Mouse (Mus musculus): ENCODE data around the gene Apobr.

The Apobr gene

DNA sequence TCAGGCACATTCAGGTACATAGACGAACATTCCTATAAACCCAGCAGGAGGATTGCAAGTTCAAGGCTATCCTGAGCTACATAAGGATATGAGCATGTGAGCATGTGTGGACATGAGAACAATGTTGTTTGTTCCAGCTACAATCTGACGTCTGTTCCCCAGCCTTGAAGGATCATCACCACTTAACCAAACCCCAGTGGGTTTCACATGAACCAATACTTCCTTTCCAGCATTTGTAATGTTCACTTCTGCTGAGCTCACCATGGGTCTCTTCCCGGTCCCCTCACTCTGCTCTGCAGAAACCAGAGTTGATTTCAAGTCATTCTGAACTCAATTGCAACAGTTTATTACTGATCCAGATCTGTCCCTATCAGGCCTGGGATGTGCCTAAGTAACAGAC lies 17.9 kb downstream of the Apobr start:
- DNase-seq = no peak

DNA sequence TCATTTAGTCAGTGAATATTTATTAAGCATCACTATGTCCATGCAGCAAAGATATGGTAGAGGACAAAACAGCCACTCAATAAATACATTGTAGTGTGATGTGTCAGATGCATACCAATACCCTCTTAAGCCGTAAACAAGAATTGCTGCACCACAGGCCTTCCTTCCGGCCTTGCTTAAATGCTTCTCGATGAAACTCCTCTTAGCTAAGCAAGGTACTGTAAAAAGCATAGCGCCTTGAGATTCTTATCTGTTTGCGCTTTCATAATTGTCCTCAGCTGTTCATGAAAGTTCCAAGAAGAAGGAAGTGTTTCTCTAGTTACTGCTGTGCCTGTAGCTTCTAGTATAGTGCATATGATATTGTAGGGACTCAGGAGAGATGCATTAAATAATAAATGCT lies 21.9 kb downstream of the Apobr start:
- peak; percentile 26 for DNase-seq

DNA sequence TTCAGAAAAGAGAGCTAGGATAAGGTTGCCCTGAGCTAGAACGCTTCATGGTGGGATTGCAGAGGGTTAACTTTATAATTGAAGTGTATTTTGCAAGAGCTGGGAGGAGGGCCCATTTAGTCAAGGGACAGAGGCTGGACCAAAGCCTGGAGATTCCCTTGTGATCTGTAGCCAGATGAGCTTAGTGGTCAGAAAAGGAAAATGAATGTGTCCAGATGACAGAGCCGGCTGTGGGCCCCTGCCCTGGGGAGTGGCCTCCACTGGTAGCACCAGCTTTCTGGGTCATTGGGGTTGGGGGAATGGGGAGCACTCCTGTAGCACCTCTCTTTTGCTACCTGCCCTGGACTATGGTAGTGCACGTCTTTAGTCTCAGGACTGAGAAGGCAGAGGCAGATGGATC lies 22.3 kb downstream of the Apobr start:
- DNase-seq = no peak

DNA sequence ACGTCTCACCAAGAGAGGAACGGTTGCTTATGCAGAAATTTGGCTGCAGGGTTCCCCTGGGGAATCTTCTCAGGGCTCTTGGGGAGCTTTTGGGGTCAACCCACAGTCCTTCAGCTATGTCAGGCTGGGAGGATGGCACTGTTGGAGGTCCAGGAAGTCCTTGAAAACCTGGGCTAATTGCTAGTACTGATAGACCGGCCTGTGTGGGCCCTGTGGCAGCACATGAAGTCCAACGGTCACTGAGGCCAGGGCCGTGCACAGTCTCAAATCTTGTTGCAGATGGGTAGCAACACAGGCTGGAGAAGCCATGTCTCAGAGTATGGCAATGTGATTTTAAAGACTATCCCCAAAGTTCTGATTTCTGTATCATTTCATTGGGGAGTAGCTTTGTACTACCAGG lies 23.1 kb downstream of the Apobr start:
- no peak for DNase-seq

DNA sequence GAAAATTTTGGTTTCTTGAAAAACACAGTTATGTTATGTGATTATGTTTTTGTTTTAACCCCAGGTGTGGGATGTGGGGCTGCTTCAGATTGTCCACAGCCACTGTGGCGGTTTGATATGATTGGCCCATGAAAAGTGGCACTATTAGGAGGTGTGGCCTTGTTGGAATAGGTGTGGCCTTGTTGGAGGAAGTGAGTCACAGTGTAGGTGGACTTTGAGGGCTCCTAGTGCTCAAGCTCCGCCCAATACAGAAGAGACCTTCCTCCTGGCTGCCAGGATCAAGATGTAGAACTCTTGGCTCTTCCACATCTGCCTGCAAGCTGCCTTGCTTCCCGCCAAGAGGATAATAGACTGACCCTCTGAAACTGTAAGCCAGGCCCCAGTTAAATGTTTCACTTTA lies 28.0 kb downstream of the Apobr start:
- DNase-seq = no peak

DNA sequence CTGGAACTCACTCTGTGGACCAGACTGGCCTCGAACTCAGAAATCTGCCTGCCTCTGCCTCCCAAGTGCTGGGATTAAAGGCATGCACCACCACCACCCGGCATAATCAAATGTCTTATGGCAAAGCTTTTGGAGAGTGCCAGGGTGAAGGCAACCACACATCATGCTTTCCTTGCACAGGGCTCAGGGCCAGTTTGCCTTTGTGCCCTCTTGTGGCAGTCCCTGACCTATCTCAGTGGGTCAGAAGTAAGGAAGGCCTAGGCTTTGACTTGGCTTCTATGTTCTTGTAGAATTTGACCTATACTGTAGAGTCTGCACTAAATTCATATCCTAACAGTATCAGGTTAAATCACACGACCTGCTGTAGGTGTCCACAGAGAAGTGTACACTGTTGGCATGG lies 32.0 kb downstream of the Apobr start:
- DNase-seq = no peak

DNA sequence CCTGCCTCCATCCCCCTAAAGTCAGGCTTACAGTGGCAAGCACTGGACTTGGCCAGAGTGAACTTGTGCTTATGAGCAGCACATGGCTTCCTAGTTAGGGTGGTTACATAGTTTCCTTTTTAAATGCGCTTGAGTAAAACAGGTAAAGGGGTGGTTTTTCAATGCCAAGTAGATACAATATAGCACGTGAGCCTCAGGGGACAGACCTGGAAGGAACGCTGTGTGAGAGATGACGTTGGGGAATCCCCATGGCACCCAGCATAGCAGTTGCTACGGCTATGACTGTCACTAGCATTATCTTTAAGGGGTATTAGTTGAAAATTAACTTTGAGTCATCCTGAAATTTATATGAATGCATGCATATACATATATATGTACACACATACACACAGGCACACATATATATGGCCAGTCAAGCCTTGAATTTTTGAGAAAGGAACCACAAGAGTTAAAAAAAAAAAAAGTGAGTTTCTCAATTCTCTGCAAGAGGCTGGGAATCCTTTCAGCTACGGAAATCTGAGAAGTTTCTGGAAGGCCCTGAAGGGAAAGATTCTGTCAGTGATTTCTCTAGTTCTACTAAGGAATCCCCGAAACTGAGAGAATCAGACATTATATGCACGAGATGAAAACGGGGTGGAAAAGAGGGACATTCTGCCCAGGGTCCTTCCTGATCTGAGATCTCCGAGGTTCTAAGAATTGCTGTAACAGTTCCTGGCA lies 35.0 kb downstream of the Apobr start:
- no peak for DNase-seq

DNA sequence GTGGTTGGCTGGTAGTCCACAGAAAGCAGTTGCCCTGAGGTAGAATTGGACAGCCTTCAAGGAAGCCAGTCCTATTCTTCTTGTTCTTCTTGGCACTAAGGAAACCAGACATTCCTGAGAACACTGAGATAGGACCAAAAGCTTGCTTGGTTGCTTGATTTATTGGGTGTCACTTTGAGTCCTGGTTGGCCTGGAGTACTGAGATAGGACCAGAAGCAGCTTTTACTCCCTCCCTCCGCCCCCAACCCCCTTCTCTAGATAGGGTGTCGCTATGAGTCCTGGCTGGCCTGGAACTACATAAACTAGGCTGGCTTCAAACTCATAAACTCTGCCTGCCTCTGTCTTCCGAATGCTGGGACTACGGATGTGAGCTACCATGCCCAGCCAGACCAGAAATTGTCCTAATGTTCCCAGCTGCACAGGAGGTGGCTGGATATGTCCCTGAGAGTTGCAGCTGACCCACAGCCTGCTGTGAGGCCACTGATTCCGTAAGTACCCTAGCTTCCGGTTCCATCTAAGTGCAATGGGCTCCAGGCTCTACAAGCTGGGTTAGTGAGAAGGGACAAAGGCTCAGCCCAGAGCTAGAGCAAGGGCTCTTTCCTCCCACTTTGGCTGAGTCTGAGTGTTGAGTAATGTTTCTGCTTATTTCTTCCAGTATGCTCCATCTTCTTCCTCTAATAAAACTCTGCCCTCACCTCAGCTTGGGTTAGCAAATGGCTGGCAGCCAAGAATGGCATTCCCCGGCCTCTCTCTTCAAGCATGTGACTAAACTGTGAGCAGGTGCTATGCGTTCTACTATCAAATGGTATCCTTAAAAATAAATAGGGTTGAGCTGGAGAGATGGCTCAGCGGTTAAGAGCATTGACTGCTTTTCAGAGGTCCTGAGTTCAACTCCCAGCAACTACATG lies 37.0 kb downstream of the Apobr start:
- no peak for DNase-seq

DNA sequence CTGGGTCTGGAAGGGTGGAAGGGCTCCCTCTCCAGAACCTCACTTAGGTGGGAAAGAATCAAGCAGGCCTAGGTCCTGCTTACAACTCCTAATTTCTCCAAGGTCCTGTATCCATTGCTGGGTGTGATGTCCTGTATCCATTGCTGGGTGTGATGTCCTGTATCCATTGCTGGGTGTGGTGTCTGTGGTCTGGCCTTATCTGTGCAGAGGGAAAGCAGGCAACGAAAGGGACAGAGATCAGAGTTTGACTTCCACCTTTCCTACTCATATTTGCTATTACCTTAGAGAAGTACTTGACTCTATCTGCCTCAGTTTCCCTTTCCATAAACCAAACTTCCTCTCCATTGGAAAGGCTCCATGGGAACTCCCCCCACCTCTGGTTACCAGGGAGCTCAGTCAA lies 38.6 kb downstream of the Apobr start:
- no peak for DNase-seq

DNA sequence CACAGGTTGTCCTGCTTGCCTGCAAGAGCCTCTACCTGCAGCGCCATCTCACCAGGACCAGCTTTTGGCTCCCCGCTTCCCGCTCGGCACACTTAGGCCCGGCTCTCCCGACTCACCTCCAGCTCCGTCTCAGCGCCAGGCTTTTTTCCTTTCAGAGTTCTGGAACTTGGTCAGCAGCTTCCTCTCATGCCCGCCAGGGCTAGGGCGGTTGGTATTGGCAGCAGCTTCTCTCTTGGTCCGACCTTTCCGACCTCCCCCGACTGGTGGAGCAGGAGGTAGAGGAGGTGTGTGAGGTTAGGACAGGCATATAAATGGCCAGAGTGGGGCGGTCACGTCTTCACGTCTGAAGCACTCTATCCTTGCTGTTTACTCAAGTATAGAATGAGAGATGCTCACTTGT lies 40.0 kb downstream of the Apobr start:
- DNase-seq = no peak

DNA sequence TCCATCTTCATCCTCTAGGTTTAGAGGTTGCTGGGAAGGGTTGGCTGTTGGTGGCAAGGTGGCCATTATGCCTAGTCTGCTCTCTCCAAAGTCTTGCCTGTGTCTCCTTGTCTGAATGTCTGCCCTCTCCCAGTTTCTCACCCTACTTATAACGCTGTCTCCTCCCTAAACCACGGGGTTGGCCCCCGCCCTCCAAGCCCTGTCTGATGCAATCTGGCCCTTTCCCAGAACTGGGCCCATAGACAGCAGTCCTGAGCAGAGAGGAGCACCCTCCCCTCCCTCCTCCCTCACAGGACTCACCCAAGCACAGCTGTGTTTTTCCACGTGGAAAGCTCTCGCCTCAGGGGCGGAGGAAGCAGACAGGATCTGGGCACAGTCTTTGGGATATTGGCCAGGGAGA lies 40.6 kb downstream of the Apobr start:
- no peak for DNase-seq

DNA sequence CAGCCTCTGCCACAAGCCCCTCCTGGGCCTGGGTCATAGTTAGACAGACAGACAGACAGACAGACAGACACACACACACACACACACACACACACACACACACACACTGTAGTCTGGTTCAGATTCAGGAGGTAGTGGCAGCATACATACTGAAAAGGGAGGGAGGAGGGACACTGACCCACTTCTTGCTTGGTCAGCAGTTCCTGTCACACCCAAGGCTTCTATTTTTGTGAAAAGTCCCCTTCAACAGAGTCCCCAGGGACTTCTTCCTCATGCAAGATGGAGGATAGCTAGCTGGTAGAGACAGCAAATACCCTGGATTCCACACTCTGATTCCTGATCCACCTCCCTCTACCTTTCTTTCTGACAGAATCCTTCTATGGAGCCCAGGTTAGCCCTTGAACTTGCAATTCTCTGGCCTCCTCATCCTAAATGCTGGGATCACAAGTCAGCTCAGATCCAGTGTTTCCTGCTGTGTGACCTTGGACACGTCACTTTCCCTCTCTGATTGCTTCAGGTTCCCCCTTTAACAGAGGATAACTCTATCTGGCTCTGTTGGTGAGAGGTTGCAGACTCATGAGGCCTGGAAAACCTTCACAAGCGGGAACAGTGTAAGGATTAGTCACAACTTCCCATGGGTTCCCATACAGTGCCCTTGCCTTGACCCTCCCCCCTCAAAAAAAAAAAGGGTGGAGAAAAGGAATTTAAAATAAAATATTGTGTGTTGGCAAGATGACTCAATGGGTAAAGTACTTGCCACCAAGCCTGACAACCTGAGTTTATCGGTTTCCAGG lies 41.3 kb downstream of the Apobr start:
- DNase-seq = no peak

DNA sequence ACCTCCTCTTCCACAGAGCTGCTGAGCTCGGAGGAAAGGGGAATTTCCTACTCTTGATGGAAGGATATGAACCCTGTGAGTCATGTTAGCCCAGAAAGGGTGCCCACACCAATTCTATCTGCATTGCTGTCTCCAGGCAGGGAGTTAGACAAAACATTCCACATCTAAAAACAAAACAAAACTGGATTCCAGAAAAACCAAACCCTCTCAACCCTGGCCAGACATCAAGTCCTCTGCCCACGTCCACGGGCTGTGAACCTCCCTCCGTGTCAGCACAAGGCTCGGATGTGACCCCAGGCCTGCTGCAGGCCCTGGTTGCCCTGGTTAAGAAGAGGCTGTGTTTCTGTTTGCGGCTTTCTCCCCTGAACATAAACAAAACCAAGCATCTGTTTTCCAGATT lies 43.4 kb downstream of the Apobr start:
- DNase-seq = no peak

DNA sequence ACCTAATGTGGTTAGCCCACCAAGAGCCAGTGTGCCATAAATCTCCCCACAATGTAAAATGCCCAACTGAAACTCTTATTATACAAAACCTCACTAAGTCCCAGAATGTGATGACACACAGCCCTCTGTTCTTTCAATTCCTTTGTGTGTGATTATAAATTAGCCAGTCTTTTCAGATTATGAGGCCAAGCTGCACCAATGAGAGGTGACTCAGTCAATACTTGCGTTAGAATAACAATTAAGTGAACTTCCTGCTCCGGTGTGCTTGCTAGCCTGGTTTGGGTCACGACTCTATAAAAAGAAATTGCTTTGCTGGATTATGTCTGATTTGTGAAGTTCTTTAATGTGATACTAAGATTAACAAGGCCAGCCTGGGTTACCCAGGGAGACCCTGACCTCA lies 45.2 kb downstream of the Apobr start:
- no peak for DNase-seq

DNA sequence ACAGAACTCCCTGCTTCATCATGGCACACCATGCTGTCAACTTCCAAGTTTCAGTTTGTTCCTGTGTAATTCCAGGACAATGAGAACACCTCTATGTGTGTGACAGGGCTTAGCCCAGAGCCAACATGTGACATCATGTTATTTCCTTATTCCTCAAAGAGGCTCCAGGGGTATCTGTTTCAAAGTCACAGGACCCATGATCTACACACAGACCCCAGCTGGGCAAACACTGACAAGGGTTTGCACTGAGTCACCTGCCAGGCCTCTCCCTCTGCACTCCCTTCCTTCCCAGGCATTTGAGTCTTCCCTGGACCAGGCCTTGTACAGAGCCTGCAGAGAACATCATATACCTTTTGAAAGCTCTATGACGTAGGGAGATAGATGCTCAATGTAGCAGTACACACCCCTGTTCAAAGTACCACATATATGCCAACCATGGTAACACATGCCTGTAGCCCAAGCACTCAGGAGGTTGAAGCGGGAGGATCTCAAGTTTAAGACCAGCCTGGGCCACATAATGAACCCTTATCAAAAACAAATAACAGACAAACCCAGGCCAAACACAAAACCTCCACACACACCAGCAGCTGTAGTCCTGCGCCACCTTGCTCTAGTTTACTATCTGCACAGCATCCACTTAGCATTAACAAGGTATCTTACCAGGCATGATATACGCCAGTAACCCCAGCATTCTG lies 46.2 kb downstream of the Apobr start, which contains the start of gene Nupr1:
Gene Nupr1 (minus strand): TSS at position 38 of the 695 bp plus-strand sequence.
- DNase-seq = no peak

DNA sequence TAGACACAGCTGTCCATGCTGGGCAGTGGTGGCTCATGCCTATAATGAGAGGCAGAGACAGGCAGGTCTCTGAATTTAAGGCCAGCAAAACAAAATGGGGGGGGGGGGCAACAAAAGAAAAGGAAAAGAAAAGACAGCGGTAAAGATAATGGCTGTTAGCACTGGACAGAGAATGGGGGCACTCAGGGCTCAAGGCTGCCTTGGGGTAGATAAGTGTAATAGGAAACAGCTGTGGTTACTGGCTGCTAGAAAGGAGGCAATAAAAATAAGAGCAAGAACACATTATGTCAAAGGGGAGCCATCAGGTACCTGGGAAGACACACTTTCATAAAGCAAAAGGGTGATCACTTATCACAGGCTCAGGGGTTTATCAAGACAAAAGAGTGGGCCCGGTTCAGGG lies 47.7 kb downstream of the Apobr start:
- DNase-seq = no peak

DNA sequence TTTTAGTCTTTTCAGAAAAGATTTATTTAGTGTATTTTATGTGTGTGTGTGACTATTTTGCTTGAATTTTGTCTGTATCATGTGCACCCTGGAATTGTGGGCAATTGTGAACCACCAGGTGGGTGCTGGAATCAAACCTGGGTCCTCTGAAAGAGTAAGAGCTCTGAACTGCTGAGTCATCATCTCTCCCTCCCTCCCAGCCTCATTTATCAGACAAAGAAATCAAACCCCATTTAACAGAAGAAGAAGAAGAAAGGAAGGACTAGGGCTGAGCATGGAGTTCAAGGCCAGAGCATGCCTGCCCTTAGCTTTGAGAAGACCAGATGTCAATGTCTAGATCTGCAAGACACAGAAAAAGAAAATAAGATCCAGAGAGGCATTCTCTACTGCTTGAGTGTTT lies 50.6 kb downstream of the Apobr start:
- DNase-seq = no peak

DNA sequence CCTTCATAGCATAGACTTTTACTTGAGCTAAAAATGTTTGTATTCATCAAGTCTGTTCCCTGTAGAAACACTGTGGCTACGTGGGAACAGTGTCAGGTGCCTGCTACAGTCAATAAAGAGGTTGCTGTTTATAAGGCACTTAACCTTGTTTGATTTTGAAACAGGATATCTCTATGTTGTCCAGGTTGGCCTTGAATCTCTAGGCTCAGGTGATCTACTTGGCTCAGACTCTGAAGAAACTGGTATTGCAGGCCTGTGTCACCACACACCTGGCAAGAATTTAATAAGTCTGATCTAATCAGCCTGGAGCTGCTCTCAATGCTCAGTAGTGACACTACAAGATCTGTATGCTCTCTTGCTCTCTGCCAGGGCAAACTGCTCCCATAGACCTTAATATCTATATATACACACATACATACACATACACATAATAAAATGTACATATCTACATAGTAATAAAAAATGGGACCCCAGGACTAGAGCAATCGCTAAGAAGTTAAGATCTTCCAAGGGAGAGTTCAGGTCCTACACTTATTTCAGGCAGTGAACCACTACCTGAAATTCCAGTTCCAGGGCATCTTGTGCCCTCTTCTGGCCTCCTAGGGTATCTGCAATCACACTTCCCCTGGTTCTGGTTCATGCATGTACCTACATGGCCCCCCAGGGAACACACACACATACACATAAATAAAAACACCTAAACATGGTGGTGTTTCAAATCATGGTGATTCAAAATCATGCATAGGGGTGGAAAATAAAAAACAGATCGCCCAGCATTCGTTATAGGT lies 52.2 kb downstream of the Apobr start:
- peak; percentile 52 for DNase-seq
